Mouse (Mus musculus): ENCODE measurements around the gene Rabgap1l.

Gene Rabgap1l

DNA sequence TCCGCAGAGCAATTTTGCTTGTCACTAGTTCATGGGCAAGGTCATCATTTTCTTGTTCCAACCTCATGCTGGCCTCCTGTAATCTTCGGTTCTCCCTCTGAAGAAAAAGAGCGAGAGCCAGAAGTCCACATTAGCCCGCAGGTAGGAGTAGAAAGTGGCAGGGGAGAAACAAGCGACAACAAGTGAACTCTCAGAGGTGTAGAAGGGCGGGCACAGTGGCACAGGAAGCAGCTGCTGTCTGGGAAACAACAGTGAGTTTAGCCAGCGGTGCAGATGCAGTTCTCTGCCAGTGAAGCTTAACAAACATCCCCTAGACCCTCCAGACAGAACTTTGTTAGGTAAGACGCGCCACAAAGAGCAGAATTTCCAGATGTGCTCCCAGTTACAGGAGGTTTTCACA, 545.5 kb downstream of the Rabgap1l start:
- DNase-seq (ENCODE audit: low spot score in 2 of 2): no peak

DNA sequence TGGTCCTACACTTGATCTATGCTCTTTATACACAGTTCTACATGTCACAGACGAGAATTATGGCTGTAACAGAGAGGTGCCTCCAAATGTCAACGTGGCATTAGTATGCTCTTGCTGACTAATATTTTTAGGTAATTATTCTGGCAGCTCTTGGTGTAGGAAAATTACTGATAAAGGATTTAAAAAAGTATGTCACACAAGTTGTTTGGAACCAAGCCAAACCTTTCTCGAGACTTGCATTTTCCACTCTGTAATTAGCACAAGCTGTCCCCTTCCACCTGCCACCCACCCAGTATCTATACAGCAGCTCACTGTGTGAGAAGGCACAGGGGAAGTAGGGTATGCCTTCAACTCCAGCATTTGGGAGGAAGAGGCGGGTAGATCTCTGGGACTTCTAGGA, 546.2 kb downstream of the Rabgap1l start:
- DNase-seq (ENCODE audit: low spot score in 2 of 2): peak in 1 of 2 experiments; percentile 25

DNA sequence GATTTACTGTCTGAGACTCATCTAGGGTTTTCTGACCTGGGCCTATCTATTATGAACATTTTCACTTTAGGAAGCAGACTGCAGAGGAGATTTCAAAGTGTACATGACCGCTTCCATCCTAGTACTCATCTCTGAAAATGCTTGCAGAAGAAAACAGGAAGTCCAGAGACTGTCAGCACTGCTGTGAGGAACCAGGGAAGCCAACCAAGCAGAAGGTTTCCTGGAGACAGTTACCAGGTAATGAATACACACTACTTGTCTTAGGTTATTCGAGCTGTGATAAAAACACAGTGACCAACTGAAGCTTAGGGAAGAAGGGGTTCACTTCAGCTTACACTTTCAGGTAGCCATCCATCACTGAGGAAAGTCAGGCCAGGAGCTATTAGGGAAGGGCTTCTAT, 547.1 kb downstream of the Rabgap1l start:
- no peak for DNase-seq (ENCODE audit: low spot score in 2 of 2)

DNA sequence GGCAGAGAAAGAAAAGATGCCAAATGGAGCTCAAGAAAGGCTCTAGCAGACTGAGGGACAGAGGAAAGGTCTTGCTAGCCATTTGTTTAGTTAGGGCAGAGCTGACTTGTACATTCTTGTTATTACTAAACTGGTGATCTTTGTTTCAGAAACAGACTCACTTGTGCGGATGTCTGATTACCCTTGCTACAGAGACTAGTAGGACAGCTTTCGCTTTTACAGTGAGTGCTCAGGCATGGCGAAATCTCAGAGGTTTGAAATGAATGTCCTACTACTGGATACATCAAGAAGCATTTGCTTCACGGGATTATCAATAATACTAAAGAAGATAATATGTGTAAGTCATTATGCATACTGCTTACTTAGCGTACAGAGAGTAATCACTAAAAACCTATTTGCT, 548.3 kb downstream of the Rabgap1l start:
- DNase-seq (ENCODE audit: low spot score in 2 of 2): no peak

DNA sequence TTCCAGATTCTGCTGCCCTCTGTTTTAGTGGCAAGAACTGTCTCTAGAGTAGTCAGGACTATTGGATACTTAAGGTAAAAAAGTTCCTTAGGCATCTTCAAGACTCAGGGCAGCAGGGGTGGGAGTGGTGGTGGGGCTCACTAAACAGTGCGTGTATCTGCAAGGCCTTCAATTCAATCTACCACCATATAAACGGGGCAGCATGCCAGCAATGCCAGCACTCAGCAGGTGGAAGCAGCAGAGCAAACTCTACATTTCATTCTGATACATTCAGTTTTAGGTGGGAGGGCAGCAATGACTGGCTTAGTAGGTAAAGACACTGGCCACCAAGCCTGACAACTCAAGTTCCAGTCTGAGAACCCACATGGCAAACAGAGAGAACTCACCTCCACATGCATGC, 552.9 kb downstream of the Rabgap1l start:
- no peak for DNase-seq (ENCODE audit: low spot score in 2 of 2)

DNA sequence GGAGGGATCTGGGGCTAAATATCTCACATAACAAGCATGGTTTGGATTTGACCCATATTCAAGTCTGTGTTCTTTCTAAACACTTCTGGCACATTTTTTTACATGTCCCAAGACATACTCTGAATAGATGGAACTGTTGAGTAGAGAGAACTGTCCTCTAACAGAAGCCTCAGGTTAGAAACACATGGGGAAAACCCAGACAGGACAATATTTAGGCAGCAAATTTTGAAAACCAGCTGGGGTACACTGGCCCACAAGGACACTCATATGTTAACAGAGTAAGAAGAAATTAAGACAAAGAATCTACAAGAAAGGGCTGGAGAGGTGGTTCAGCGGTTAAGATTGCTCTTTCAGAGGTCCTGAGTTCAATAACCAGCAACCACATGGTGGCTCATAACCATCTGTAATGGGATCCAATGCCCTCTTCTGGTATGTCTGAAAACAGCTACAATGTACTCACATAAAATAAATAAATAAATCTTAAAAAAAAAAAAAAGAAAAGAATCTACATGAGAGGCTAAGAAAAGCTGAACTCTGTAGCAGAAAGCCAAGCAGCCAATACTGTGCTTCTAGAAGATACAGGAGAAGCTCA, 554.1 kb downstream of the Rabgap1l start:
- DNase-seq (ENCODE audit: low spot score in 2 of 2): no peak

DNA sequence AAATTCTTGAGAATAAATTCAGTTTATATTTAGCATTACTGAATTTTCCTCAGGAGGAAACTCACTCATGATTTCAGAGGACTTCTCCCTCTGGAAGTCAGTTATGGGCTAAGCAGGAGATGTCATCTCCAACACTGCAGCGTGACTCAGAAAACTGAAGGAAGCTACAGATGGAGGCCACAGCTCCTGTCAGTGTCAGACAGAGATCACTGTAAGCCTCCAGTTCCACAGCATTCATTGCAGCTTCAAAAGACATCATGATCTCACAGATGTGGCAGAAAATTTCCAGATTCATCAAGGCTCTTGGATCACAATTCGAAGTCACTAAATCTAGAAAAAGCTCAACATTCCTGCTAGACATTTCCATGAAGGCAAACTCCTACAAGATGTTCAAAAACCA, 555.0 kb downstream of the Rabgap1l start:
- no peak for DNase-seq (ENCODE audit: low spot score in 2 of 2)

DNA sequence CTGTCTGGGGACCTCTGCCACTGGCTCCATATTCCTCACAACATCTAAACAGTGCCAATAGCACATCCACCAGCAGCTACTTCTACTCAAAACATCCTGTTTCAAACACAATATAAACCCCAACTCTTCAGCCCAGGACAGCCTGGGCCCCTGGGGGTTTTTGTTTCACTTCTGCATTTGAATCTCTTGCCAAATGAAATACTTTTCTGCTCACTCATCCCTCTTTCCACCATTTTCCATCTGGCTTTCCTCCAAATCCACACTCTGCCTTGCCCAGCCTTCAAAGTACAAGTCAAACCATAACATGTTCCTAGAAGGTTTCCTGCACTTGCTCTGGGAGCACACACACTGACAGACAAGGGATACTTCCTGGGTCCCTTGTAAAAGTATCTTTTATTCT, 559.1 kb downstream of the Rabgap1l start:
- no peak for DNase-seq (ENCODE audit: low spot score in 2 of 2)

DNA sequence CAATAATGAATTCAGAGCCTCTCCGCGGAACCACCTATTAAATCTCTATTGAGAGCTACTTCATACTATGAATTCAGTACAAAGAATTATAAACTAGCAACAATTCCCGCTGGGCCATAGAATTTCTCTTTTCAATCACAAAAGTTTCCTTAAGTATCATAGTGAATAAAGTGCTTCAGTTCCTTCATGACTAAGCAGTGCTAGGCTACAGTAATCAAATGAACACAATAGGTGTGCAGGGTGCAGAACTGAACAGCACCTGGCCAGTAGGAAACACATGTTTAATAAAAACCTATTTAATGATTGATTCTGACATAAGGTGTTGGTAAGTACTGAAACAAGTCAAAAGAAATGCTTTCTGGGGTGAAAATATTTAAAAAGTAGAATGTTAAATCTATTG, 560.9 kb downstream of the Rabgap1l start:
- DNase-seq (ENCODE audit: low spot score in 2 of 2): no peak

DNA sequence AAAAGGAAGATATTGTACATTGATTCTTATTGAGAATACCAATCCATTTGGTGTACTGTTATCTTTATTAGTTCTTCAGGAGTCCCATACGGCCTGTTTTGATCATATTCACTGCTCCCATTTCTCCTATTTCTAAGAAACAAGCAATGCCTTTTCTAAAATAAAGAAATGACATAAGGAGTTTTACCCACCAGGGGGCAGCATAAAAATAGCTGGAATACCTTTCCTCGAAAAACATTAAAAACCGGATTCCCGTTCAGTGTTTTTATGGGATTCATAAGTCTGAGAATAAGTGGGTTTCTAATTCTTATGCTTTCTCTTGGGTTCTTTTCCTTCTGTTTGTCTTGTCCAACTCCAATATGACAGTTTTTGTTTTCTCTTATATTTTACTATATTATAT, 562.0 kb downstream of the Rabgap1l start:
- no peak for DNase-seq (ENCODE audit: low spot score in 2 of 2)

DNA sequence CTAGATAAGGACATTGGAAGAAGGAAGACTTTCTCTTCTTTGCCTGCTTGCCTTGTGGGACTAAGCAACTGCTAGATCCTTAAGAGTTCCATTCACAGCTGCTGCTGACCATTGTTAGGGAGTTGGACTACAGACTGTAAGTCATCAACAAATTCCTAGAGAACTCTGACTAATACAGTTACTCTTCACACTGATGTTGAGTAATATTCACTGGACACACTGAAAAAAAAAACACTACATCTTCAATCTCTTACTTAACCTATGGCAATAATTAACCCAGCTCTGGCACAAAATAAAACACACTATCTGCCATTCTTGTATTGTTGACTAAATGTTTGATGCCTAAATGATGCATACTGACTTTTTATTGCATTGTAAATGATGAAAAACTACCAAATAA, 565.2 kb downstream of the Rabgap1l start:
- no peak for DNase-seq (ENCODE audit: low spot score in 2 of 2)

DNA sequence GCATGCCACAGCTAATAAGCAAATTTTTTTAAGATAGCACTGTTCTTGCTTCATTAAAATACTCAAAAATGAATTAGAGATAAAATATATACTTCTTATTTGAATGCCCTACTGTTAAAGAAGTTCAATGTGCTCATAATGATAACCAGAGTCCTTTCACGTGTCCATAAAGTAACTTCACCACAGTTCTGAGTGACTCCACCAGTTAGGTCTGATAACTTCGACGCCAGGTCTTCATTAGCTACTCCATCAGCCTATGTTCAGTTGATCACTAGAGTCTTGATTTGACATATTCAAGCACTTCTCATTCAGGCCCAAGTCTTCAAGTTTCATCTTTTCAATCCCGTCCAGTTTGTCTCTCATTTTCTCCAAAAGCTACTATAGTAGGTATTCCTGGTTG, 565.8 kb downstream of the Rabgap1l start:
- no peak for DNase-seq (ENCODE audit: low spot score in 2 of 2)

DNA sequence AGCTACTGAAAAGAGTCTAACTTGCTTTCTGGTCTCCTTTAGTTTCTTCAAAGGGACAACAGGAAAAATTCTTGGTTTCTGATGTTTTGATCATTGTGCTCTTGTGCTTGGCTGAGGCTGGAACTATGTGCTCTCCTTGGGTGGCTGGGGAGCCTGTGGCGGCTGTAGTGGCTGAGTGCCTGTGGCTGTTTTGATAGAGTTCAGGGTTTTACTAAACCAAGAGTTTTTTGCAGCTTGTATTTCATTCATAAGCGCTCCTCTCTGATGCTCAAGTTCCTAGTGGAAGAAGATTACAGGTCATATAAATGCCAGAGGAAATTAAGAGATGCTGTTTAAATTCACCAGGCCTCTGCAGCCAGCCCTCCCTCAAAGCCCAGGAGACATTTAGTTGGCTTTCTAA, 568.9 kb downstream of the Rabgap1l start:
- no peak for DNase-seq (ENCODE audit: low spot score in 2 of 2)

DNA sequence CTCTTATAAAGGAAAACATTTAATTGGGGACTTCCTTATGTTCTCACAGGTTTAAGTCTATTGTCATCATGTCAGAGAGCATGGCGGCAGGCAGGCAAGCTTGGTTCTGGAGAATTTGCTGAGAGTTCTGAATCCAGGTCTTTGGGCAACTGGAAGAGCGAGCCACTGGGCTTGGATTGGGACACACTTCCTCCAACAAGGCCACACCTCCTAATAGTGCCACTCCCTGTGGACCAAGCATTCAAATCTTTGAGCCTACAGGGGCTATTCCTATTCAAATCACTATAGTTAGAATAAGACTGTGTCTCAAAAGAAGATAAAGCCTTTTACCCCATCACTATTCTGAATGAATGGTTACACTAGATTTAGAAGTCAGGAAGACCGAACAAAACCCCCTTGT, 575.1 kb downstream of the Rabgap1l start:
- DNase-seq (ENCODE audit: low spot score in 2 of 2): no peak

DNA sequence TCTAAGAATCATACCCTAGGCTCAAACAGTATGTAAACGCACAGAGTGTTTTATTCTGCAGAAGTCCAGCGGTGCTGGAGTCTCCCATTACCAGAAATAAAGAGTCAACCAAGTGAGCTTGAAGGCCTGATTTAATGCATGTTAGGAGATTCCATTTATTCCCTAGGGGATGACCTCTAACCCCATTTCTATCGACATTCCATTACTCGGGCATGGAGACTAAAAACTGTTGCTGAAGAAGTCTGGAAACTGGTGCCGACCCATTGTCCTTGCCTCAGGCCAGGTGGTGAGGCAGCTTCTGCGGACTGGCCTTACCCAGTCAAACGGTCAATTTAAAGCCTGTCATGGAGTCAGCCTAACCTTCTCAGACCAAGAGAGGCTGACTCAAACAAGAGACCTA, 578.8 kb downstream of the Rabgap1l start:
- DNase-seq (ENCODE audit: low spot score in 2 of 2): no peak

DNA sequence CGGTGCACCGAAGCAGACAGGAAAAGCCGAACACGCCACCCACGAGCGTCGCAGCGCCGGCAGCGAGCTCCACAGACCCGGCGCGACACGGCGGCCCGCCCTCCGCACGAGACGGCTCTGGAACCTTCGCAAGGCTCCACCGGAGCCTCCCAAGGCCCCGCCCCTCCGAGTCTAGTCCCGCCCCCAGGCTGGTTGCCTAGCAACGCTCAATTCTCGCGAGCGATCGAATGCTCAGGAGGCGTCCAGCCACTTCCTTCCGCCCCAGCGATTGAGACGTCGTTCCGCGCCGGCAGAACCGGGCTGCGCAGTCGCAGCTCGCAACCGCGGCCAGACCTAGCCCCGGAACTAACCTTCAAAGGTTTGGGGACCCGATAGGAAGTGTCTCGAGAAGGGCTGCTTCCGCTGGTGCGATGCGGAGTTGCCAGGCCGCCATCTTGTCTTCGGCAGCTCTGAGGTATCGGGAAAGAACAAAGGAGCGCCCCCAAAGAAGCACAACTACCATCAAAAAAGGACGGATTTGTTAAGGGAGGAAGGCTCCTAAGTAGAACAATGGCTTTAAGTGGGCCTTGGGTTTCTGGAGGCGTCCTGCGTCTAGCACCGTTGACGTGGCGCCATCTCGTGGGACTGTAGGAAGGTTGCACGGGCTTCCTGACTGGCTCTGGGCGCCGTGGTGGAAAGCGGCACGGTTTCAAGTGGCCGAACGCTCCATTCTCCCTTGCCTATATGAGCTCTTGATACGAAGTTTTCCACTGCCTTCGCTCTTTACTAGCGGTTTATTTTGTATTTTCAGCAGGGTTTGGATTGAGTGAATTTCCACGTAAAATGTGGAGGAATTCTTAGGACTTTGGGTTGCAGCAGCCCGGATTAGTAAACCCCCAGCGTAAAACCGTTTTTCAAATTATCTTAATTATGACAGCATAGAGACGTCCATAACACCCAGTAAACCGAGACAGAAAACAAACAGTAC, 580.0 kb downstream of the Rabgap1l start, which contains the start of gene Cacybp:
Gene Cacybp (minus strand): TSS at position 173 of the 967 bp plus-strand sequence.
- DNase-seq (ENCODE audit: low spot score in 2 of 2): peak; percentile 99

DNA sequence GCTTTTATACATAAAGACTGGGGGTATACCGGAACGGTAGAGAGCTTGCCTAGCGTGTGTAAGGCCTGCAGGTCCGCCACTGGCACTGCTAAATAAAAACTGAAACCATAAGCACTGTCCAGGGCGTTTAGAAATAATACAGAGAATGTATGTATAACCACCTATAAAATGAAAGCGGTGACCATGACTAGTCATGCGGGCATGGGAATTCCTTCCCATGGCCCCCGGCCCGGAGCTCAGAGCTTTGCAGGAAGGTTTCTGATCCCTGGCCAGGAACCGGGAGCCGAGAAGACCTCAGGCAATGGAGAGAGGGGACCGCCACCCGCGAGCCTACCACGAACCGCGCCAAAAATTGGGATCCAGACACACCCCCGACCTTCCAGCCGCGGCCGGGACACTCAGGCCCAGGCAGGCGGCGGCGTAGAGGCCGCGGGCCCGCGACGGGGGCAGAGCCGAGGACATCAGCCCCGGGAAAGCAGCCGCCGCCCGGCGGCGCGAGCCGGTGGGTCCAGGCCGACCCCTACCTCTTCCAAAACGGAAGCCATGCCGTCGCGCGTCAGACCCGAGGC, 580.8 kb downstream of the Rabgap1l start:
- peak in 1 of 2 experiments; percentile 23 for DNase-seq (ENCODE audit: low spot score in 2 of 2)

DNA sequence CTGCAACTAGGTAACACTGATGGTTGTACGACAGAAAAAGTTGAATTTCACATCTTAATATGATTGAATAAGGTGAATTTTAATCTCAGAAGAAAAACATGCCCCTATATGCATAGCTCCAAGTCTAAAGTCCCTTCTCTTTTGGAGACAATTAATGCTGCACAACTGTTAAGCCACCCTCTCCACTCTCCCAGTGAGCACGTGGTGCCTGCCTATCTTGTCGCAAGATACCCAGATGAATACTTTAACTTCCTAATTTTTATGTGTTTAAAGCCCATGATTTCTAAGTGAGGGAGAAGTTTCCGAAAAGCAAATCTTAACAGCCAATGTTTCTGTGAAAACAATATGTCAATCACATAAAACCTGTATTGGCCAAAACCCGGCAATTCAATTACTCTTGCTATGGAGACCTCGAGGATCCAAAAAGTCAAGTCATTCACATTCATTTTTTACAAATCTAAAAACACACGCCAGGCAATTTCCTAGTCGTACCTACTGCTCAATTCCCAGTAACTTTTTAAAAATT, 581.4 kb downstream of the Rabgap1l start:
- DNase-seq (ENCODE audit: low spot score in 2 of 2): no peak

DNA sequence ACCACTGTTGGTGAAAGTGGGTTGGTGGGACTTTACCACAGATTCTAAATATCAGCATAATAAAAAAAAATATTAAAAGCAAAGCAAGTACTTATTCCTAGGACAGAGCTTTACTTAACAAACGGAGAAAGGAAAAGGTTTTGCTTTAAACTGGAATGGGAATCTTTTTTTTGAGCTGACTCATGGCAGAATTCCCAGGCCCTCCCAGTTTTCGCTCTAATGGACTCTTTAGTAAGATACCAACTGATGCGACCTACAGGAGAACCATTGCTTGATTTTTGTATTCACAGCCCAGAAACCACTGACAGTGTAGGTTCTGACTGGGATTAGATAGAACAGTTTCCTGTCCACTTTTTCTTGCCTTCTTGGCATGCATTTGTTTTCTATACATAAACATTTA, 582.4 kb downstream of the Rabgap1l start:
- DNase-seq (ENCODE audit: low spot score in 2 of 2): no peak

DNA sequence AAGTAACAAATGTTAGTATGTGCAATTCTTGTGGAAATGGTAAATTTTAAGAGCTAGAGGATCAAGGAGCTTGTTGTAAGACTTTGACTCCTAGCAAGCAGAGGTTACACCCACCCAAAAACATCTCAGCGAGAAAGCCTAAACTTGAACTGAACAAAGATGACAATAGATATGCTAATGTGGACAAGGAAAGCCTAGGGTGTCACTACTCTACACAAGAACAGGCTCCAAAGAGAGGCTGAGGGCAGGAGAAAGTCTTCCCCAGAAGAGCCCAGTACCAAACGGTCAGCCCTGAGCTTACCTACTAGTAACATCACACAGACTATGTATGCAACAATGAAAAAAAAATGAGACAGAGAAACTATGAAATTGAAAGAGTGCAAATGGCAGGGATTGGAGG, 583.2 kb downstream of the Rabgap1l start:
- DNase-seq (ENCODE audit: low spot score in 2 of 2): no peak

DNA sequence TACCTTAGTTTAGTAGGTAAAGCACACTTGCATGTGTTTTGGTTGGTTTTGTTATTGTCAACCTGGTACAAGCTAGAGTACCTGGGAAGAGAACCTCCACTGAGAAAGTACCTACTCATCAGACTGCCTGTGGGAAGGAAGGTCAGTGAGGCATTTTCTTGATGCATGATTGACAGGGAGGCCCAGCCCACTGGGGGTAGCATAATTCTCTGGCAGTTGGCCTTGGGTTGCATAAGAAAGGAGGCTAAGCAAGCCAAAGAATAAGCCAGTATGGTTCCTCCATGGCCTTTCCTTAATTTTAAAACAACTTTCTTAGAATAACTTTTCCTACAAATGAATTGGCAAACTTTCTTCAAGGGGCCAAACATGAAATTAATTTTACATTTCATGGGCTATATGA, 587.5 kb downstream of the Rabgap1l start:
- DNase-seq (ENCODE audit: low spot score in 2 of 2): no peak

DNA sequence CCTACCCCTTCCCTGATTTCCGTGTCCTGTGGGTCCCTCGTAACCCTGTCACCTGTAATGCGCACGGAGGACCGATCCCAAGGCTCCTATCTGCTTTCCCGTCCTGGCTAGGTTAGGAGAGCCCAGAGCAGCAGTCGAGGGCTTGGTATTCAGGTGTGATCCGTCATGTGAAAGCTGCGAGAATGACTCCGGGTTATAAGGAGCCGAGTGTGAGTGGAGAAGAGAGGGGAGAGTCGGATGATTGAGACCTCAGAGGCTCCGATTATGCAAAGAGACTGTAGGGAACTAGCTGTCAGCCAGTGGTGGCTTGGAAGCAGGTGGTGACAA, 597.7 kb downstream of the Rabgap1l start:
- no peak for DNase-seq (ENCODE audit: low spot score in 2 of 2)
